Mouse (Mus musculus) urinary bladder, adult 18-20 months (tissue): Measurements from ENCODE around the gene Ffar1.
"Not testable (repeated sequence)": the region's sequence is repeated elsewhere in the genome, so short reads cannot be mapped to it uniquely, and the experiment has no call there.

Experiments used
- DNase-seq, 2 experiments: peaks; one replicate each; pipeline ENCODE4 v3.0.0; 2022; ENCODE audit warnings: low spot score in 2 of 2, mixed read lengths in 2 of 2

The Ffar1 gene

GRCm38 (mm10) chr7:30847934-30848333 lies 13.4 kb downstream of the Ffar1 start:
- DNase-seq, result no peak

- no peak for DNase-seq
Observed at GRCm38 (mm10) chr7:30847386-30847785, 14.0 kb downstream of the Ffar1 start.

GRCm38 (mm10) chr7:30846505-30847053 lies 14.8 kb downstream of the Ffar1 start:
- peak in 1 of 2 experiments; percentile 8 for DNase-seq

- no peak for DNase-seq
Observed at GRCm38 (mm10) chr7:30844676-30845297, 16.6 kb downstream of the Ffar1 start.

- DNase-seq, result no peak
Observed at GRCm38 (mm10) chr7:30842092-30842491, 19.3 kb downstream of the Ffar1 start.

GRCm38 (mm10) chr7:30841379-30841778 lies 20.0 kb downstream of the Ffar1 start:
- no peak for DNase-seq

GRCm38 (mm10) chr7:30840306-30840705 lies 21.1 kb downstream of the Ffar1 start:
- no peak for DNase-seq

- no peak for DNase-seq
Observed at GRCm38 (mm10) chr7:30837277-30837676, 24.1 kb downstream of the Ffar1 start.

- DNase-seq, result not testable (repeated sequence)
Observed at GRCm38 (mm10) chr7:30832684-30833083, 28.7 kb downstream of the Ffar1 start.

GRCm38 (mm10) chr7:30832261-30832660 lies 29.1 kb downstream of the Ffar1 start:
- DNase-seq, result no peak

- no peak for DNase-seq
Observed at GRCm38 (mm10) chr7:30829428-30829827, 31.9 kb downstream of the Ffar1 start.

GRCm38 (mm10) chr7:30828871-30829270 lies 32.5 kb downstream of the Ffar1 start:
- DNase-seq, result not testable (repeated sequence)

GRCm38 (mm10) chr7:30826660-30827059 lies 34.7 kb downstream of the Ffar1 start:
- DNase-seq, result no peak

GRCm38 (mm10) chr7:30824306-30824705 lies 37.1 kb downstream of the Ffar1 start:
- no peak for DNase-seq

GRCm38 (mm10) chr7:30823675-30824074 lies 37.7 kb downstream of the Ffar1 start, which contains the start of gene Ffar2:
TSS of gene Ffar2 (minus strand) at chr7:30823775.
- no peak for DNase-seq

- DNase-seq, result no peak
Observed at GRCm38 (mm10) chr7:30821532-30821931, 39.8 kb downstream of the Ffar1 start.

GRCm38 (mm10) chr7:30820854-30821445 lies 40.4 kb downstream of the Ffar1 start:
- no peak for DNase-seq

GRCm38 (mm10) chr7:30820131-30820530 lies 41.2 kb downstream of the Ffar1 start:
- no peak for DNase-seq

- DNase-seq, result peak in 1 of 2 experiments; percentile 17
Observed at GRCm38 (mm10) chr7:30812291-30812807, 49.0 kb downstream of the Ffar1 start.

GRCm38 (mm10) chr7:30811757-30812290 lies 49.5 kb downstream of the Ffar1 start:
- no peak for DNase-seq

GRCm38 (mm10) chr7:30810319-30810718 lies 51.0 kb downstream of the Ffar1 start:
- DNase-seq, result no peak
